Mouse (Mus musculus) duodenum, adult 2 months (tissue): ENCODE data around the gene Sfxn4. TPM values are rescaled to one million over a fixed set of nuclear protein-coding genes. Genes with fewer than 3 reads are reported as not detected.

Source experiments
- polyA plus RNA-seq: library from polyadenylated mRNA; depleted of rRNA; stranded (reverse); fragments of >200 nt; gene quantifications from 2 replicates; pipeline ENCODE4 v1.2.3, GENCODE M21; 2012; ENCODE audit warnings: low replicate concordance; rRNA removed

The Sfxn4 gene
- 0.05 and 0.09 TPM in 2 replicates for polyA plus RNA-seq

GRCm38 (mm10) chr19:60860868-60861700 is at the start of gene Sfxn4:
Gene Sfxn4, minus strand, starts transcription at chr19:60861479.

GRCm38 (mm10) chr19:60889714-60890315 is 28.5 kb upstream of the Sfxn4 start, which contains the start of gene Grk5:
Gene Grk5, plus strand, starts transcription at chr19:60889749.

DNA sequence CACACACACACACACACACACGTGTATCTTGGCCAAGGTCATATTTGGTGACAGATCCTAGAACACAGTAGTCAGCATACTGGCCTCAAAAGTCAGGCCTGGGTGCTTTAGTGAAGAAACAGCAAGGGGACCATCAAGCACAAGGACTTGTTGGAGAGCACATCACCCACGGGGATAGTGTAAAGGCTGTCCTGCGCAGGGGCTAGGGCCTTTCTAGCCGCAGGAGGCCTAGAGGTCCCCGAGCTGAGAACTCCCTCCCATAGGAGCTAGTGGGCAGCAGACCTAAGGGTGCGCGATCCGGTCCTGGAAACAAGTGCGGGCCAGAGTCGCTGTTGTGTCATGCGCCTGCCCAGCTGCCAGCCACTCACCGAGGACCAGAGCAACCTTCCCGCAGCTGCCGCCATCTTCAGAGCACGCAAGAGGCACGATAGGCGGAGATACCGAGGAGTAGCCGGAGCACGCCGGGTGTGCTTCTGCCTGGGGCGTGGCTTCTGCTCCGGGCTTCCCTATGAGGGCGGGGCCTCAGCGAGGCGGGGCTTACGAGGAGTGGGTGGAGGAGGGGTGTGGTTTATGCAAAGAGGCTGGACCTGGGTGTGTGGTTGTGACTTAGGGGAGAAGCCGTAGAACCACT is 12.9 kb upstream of the Sfxn4 start, which contains the start of gene Prdx3:
Gene Prdx3 (minus strand): TSS at position 493 of the 631 bp plus-strand sequence.

GRCm38 (mm10) chr19:60811098-60812035 is 49.9 kb downstream of the Sfxn4 start, which contains the start of gene Fam45a:
Gene Fam45a, plus strand, starts transcription at chr19:60811585.

DNA sequence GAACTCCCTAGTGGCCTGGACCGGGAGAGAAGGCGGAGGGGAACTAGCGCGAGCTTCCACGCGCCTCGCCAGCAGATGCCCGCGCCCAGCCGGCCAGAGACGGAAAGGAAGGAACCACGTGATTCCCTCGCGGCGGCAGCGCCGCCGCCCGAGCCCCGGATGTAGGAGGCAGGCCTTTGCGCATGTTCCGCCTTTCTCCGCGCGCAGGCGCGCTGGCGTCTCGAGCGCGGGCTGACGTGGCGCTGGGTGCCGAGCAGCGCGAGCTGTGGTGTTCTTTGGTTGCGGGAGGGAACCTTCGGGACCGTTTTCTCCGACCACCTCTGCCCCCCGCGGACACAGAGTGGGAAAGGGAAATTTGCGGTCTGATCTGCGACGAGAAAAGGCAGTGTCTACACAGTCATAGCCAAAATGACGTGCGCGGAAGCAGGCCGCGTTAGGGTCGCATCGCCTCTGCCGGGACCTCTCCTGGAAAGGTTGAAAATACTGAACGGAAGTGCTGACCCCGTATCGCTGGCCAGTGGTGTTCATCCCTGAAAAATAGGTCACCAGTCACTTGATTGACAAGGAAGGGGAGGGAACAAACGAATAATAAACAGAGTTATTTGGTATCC is 70.6 kb downstream of the Sfxn4 start, which contains the start of gene Eif3a:
Gene Eif3a (minus strand): TSS at position 108 of the 611 bp plus-strand sequence.

Other genes with a start within 250 kb of the Sfxn4 start
- gene Nanos1, start 105.5 kb downstream of the Sfxn4 start, polyA plus RNA-seq: 0.20 and 0.49 TPM in 2 replicates
- gene Eif3a, start 70.8 kb downstream of the Sfxn4 start, polyA plus RNA-seq: 2.4 and 9.9 TPM in 2 replicates
- gene Fam45a, start 49.9 kb downstream of the Sfxn4 start, polyA plus RNA-seq: 0.74 and 2.8 TPM in 2 replicates
- gene Prdx3, start 13.1 kb upstream of the Sfxn4 start, polyA plus RNA-seq: 45.0 and 86.7 TPM in 2 replicates
- 0.49 and 0.71 TPM in 2 replicates for gene Grk5, start 28.3 kb upstream of the Sfxn4 start, polyA plus RNA-seq